Mouse (Mus musculus) mouse embryonic stem cell (cell line): ENCODE results near the gene Wdr95.

ENCODE experiments used
- in situ Hi-C, 2 experiments: fragments of 300-500 bp; cut with MboI; formaldehyde crosslinking; loops; 1 replicate in 1 of 2; 3 replicates in 1 of 2; pipeline ENCODE4 v1.14.3; 2019 to 2020; ENCODE audit warnings: low sequenced_read_pairs in 2 of 2, low pct_unique_long_range_greater_than_20kb in 1 of 2, mixed read lengths in 1 of 2; ENCODE audit not compliant: unreplicated experiment in 1 of 2

The Wdr95 gene

GRCm38 (mm10) chr5:149647367-149648115, 119.1 kb downstream of the Wdr95 start:
- in situ Hi-C loops, result no loop called here

GRCm38 (mm10) chr5:149648196-149648595, 119.7 kb downstream of the Wdr95 start:
- in situ Hi-C loops, result no loop called here

- in situ Hi-C loops, result no loop called here
Observed at GRCm38 (mm10) chr5:149648895-149649406, 120.5 kb downstream of the Wdr95 start.

- in situ Hi-C loops, result no loop called here
Observed at GRCm38 (mm10) chr5:149649499-149650178, 121.2 kb downstream of the Wdr95 start.

- in situ Hi-C loops, result no loop called here
Observed at GRCm38 (mm10) chr5:149650179-149650553, 121.7 kb downstream of the Wdr95 start.

GRCm38 (mm10) chr5:149655636-149656035, 127.2 kb downstream of the Wdr95 start:
- in situ Hi-C loops, result no loop called here

- in situ Hi-C loops, result no loop called here
Observed at GRCm38 (mm10) chr5:149658022-149658421, 129.5 kb downstream of the Wdr95 start.

- in situ Hi-C loops, result no loop called here
Observed at GRCm38 (mm10) chr5:149658741-149659413, 130.4 kb downstream of the Wdr95 start.

GRCm38 (mm10) chr5:149659414-149659780, 130.9 kb downstream of the Wdr95 start:
- in situ Hi-C loops, result no loop called here

- in situ Hi-C loops, result no loop called here
Observed at GRCm38 (mm10) chr5:149661428-149661827, 132.9 kb downstream of the Wdr95 start.
